Mouse (Mus musculus): ENCODE measurements around the gene Notch1. TPM values are rescaled to one million over a fixed set of nuclear protein-coding genes. Genes with fewer than 3 reads are reported as not detected.
A peak's percentile ranks its signal among the peaks of the same experiment; 100 is the strongest.

Notch1 gene
- polyA plus RNA-seq, 1 experiment from 2014 or later = 19.3 TPM

DNA sequence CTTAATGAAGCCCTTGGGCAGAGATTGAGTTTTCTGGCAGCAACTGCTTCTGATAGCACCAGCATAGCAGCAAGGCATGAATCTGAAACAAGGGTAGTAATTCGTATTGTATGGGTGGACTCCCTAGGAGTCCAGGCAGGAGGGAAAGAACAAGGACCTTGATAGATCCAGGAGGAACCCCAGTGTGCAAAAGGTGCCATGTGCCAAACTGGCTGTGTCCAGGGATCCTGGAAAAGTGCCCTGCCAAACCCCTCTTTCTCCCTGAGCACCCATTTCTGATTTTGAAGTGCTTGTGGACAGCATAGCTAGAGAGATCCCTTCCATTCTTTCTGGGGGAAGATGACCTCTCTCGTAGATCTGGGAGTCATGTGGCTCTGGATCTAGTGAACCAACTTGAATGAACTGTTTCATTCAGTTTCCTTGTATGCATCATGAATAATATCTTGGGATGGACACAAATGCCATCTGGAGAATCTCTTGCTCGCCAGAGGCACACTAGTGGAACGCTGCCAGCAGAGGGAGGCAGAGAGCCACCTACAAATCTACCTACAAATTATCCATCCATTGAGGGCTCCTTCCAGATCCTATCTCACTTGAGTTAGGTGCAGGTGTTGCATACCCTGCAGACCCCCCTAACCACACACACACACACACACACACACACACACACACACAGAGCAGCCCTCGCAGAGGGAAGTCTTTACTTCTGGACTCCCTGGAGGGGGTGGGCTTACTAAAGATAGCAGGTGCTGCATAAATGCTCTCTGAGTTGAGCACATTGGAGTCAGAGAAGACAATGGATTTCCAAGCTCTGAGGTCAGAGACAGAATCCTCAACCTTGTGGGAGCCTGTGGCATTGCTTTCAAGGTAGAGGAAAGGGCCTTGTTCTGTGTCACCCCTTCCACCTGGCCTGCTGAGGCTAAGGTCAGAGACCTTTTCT lies 67.1 kb downstream of the Notch1 start:
- 21% methylated on average over 5 of the region's 5 CpGs for WGBS
- H3K4me3 ChIP-seq = no peak overlapping the region
- H3K4me1 ChIP-seq (replicated peaks) = peaks cover 40% of the 10 kb centered on the region
- no peaks in the 10 kb centered on the region for H3K9me3 ChIP-seq
- no peaks in the 10 kb centered on the region for H3K36me3 ChIP-seq
- H3K9ac ChIP-seq = peak overlapping the region; percentile 46; the same call in 1 of the 2 replicates
- no peak overlapping the region for H3K4me2 ChIP-seq
- no peak for ATAC-seq (ENCODE audit: low read depth)
- no peak overlapping the region for H3K27ac ChIP-seq (replicated peaks)
- no peaks in the 10 kb centered on the region for H3K27me3 ChIP-seq

DNA sequence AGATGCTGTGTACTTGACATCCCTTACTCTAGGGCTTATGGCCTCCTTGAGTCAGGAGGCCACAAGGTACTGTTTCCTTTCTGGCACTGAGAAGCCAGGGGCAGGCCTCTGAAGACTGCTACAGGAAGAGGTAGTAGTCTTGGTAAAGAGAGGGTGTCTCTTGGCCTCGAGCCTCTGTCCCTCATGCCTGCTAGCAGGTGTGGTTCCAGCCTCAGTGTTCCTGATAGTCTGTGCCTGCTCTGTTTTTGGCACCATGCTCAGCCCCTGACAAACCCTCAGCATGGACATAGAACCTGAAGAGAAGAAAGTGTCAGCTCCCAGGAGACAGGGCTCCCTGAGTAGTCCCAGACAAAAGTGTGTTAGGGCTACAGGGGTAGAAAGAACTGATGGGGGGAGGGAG lies 69.0 kb downstream of the Notch1 start:
- 73% methylated on average over 1 of the region's 1 CpGs for WGBS
- H3K27ac ChIP-seq (replicated peaks) = no peak overlapping the region
- ATAC-seq (ENCODE audit: low read depth) = no peak
- peaks cover 57% of the 10 kb centered on the region for H3K4me1 ChIP-seq (replicated peaks)
- H3K9ac ChIP-seq = peak overlapping the region; percentile 46; the same call in 1 of the 2 replicates
- H3K36me3 ChIP-seq = no peaks in the 10 kb centered on the region
- no peaks in the 10 kb centered on the region for H3K9me3 ChIP-seq
- no peaks in the 10 kb centered on the region for H3K27me3 ChIP-seq
- H3K4me3 ChIP-seq = no peak overlapping the region
- H3K4me2 ChIP-seq = no peak overlapping the region

DNA sequence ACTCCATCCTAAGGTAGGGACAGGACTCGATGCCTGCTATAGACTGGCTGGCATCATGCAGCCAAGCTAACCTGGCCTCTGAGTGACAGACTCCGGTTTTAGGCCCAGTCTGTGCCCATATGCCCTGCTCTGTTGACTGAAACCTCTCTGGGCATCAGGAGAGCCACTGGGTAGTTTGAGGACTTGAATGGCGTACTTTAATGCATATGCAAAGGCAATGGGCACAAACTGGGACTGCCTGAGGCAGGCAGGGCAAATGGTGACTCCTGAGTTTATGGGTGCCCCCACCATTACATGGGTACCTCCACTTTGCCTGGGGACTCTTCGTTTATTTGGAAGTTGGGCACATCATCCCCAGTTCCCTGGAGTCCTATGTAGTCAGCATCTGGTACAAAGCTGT lies 69.8 kb downstream of the Notch1 start:
- Histone ChIP-seq H3K36me3 (peaks cover 2% of the 10 kb centered on the region), H3K27ac (replicated peaks) (no peak overlapping the region), H3K4me3 (peak overlapping the region; percentile 89), H3K27me3 (no peaks in the 10 kb centered on the region), H3K4me2 (peak overlapping the region; percentile 81), H3K9me3 (no peaks in the 10 kb centered on the region), H3K4me1 (replicated peaks) (peaks cover 60% of the 10 kb centered on the region), H3K9ac (peak overlapping the region; percentile 71)
- ATAC-seq (ENCODE audit: low read depth) = no peak
- 72% methylated on average over 4 of the region's 4 CpGs for WGBS

GRCm38 (mm10) chr2:26445666-26446445 lies 70.6 kb downstream of the Notch1 start:
- Histone ChIP-seq H3K27ac (replicated peaks) (peak overlapping the region; percentile 87), H3K9ac (peak overlapping the region; percentile 71), H3K4me1 (replicated peaks) (peaks cover 60% of the 10 kb centered on the region), H3K4me3 (peak overlapping the region; percentile 89), H3K36me3 (peaks cover 10% of the 10 kb centered on the region), H3K27me3 (no peaks in the 10 kb centered on the region), H3K9me3 (no peaks in the 10 kb centered on the region), H3K4me2 (peak overlapping the region; percentile 81)
- peak; percentile 93 for ATAC-seq (ENCODE audit: low read depth)
- under 1% methylated on average over 44 of the region's 44 CpGs for WGBS

DNA sequence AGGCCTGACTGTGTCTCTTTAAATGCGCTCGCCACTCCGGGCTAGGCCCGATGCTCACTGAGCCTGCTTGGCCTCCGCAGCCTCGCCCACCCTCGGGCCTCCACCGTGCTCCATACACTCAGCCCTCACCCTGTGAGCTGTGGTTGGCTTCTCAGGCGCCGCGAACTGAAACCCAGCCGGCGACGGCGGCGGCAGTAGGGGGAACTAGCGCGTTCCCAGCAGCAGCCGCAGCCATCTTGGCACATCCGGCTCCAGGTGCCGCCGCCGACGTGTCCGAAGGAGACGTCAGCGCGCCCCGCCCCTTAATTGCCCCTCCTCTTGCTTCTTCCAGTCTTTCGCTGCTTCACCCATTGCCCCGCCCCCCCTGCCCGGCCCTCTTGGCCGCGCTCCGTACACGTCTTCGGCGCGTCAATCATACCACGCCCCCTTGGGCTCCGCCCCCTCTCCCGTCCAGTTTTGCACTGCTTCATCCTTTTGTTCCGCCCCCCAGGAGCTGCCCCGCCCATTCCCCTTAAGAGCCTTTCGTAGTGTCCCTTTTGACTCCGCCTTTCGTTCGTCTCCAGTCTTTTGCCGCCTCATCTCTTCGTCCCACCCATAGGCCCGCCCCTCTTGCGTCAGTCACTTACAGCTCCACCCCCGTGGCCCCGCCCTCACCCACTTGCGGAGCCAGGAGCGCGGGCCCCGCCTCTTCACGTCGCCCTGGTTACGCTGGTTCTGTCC lies 71.4 kb downstream of the Notch1 start, which contains the start of gene Sec16a:
TSS of gene Sec16a (minus strand) at position 271 of the 720 bp plus-strand sequence.
- peaks cover 60% of the 10 kb centered on the region for H3K4me1 ChIP-seq (replicated peaks)
- peak within 1 kb of the TSS; percentile 94 for H3K27ac ChIP-seq (replicated peaks)
- peak within 1 kb of the TSS; percentile 90 for H3K9ac ChIP-seq
- no peaks in the 10 kb centered on the region for H3K27me3 ChIP-seq
- H3K4me3 ChIP-seq = peak within 1 kb of the TSS; percentile 89
- H3K9me3 ChIP-seq = no peaks in the 10 kb centered on the region
- H3K4me2 ChIP-seq = peak within 1 kb of the TSS; percentile 89
- WGBS = 0% methylated on average over 60 of the region's 61 CpGs
- ATAC-seq (ENCODE audit: low read depth) = peak; percentile 94
- H3K36me3 ChIP-seq = peaks cover 17% of the 10 kb centered on the region

- peak overlapping the region; percentile 89 for H3K4me3 ChIP-seq
- ATAC-seq (ENCODE audit: low read depth) = no peak
- peak overlapping the region; percentile 89 for H3K4me2 ChIP-seq
- peaks cover 25% of the 10 kb centered on the region for H3K36me3 ChIP-seq
- H3K9me3 ChIP-seq = no peaks in the 10 kb centered on the region
- no peaks in the 10 kb centered on the region for H3K27me3 ChIP-seq
- peak overlapping the region; percentile 94 for H3K27ac ChIP-seq (replicated peaks)
- peak overlapping the region; percentile 90 for H3K9ac ChIP-seq
- H3K4me1 ChIP-seq (replicated peaks) = peaks cover 56% of the 10 kb centered on the region
- WGBS = 4% methylated on average over 15 of the region's 15 CpGs
Observed at GRCm38 (mm10) chr2:26444368-26444767, 72.1 kb downstream of the Notch1 start.

- no peaks in the 10 kb centered on the region for H3K9me3 ChIP-seq
- no peak overlapping the region for H3K27ac ChIP-seq (replicated peaks)
- 71% methylated on average over 3 of the region's 3 CpGs for WGBS
- H3K9ac ChIP-seq = peak overlapping the region; percentile 90
- H3K4me2 ChIP-seq = peak overlapping the region; percentile 89
- H3K36me3 ChIP-seq = peaks cover 30% of the 10 kb centered on the region
- H3K4me3 ChIP-seq = peak overlapping the region; percentile 89
- peaks cover 56% of the 10 kb centered on the region for H3K4me1 ChIP-seq (replicated peaks)
- H3K27me3 ChIP-seq = no peaks in the 10 kb centered on the region
- ATAC-seq (ENCODE audit: low read depth) = no peak
Observed at GRCm38 (mm10) chr2:26443876-26444275, 72.6 kb downstream of the Notch1 start.

DNA sequence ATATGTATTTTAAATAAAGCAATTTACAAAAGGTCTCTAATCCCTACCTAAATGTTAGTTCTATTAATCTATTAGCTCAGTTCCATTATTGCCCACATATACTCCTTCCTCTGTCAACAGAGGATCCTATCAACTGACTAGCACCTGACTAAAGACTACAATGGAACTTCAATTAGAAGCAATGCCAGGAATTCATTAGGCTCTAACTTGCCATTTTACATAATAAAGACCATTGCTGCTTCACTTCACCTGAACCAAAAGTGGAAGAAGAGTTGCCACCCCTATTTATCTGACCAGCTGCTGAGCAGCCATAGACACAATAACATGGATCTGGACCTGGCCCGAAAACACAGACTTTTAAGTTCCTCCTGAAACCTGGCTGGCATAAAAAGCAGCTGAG lies 73.6 kb downstream of the Notch1 start:
- peaks cover 40% of the 10 kb centered on the region for H3K36me3 ChIP-seq
- H3K4me3 ChIP-seq = no peak overlapping the region
- H3K9ac ChIP-seq = 0 out of 2 replicates have a peak overlapping the region, but pooled peaks have one; percentile 23
- H3K9me3 ChIP-seq = no peaks in the 10 kb centered on the region
- H3K27ac ChIP-seq (replicated peaks) = no peak overlapping the region
- H3K27me3 ChIP-seq = no peaks in the 10 kb centered on the region
- peak overlapping the region; percentile 13 for H3K4me2 ChIP-seq
- 63% methylated on average over 1 of the region's 1 CpGs for WGBS
- no peak for ATAC-seq (ENCODE audit: low read depth)
- H3K4me1 ChIP-seq (replicated peaks) = peaks cover 57% of the 10 kb centered on the region

- 84% methylated on average over 5 of the region's 5 CpGs for WGBS
Observed at GRCm38 (mm10) chr2:26441688-26442087, 74.8 kb downstream of the Notch1 start.

DNA sequence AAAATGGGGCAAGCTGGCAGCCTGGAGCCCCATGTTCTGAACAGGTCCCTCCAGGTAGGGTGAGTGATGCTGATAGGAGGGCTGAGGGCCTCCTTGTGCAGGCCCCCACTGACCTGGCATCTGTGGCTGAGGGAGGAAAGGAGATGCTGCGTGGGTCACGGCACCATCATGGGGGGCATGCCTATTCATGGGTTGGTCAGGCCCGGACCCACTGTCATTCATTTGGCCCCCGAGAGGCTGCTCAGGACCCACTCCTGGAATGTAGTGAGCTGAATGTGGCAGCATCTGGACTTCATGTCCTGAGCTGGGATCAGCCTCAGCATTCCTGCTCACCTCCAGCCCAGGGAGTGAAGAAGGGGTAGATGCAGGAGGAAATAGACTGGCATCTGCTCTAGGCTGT lies 75.2 kb downstream of the Notch1 start:
- peaks cover 54% of the 10 kb centered on the region for H3K4me1 ChIP-seq (replicated peaks)
- H3K9me3 ChIP-seq = no peaks in the 10 kb centered on the region
- H3K27ac ChIP-seq (replicated peaks) = no peak overlapping the region
- peaks cover 49% of the 10 kb centered on the region for H3K36me3 ChIP-seq
- no peak for ATAC-seq (ENCODE audit: low read depth)
- no peak overlapping the region for H3K4me3 ChIP-seq
- no peak overlapping the region for H3K4me2 ChIP-seq
- H3K27me3 ChIP-seq = no peaks in the 10 kb centered on the region
- H3K9ac ChIP-seq = no peak overlapping the region
- WGBS = 97% methylated on average over 4 of the region's 4 CpGs

More at GRCm38 (mm10) chr2:26441688-26442087, 74.8 kb downstream of the Notch1 start:
- no peak overlapping the region for H3K9ac ChIP-seq
- no peaks in the 10 kb centered on the region for H3K27me3 ChIP-seq
- no peak overlapping the region for H3K27ac ChIP-seq (replicated peaks)
- H3K4me3 ChIP-seq = no peak overlapping the region
- H3K4me2 ChIP-seq = no peak overlapping the region
- ATAC-seq (ENCODE audit: low read depth) = no peak
- no peaks in the 10 kb centered on the region for H3K9me3 ChIP-seq
- H3K4me1 ChIP-seq (replicated peaks) = peaks cover 57% of the 10 kb centered on the region
- peaks cover 49% of the 10 kb centered on the region for H3K36me3 ChIP-seq

DNA sequence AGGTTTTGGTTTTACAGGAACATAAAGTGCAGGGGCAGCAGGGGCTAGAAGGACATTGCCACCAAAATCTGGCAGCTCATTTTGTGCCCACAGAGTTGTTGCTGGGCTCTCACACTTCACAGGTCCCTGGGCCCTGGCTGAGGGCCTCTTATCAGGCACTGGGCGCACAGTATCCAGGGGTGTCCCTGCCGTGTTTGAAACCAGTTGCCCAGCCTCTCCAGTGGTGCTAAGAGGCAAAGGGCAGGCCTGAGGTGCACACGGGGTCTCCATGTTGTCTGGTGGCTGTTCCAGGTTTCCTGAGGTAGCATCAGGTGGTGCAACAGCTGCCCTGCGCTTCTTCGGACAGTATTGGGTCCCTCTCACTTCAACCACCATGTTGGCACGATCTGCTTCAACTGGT lies 76.8 kb downstream of the Notch1 start:
- Histone ChIP-seq H3K9ac (no peak overlapping the region), H3K36me3 (peaks cover 65% of the 10 kb centered on the region), H3K27me3 (no peaks in the 10 kb centered on the region), H3K4me1 (replicated peaks) (peaks cover 52% of the 10 kb centered on the region), H3K9me3 (no peaks in the 10 kb centered on the region), H3K4me2 (no peak overlapping the region), H3K4me3 (no peak overlapping the region), H3K27ac (replicated peaks) (no peak overlapping the region)
- 95% methylated on average over 6 of the region's 6 CpGs for whole genome bisulfite sequencing
- no peak for ATAC-seq (ENCODE audit: low read depth)
